Comparison of ENCODE assay signal across 9 mouse cellular contexts in genomic region chr4:118260551-118261267, GRCm38 (mm10). TPM values are rescaled to one million over a fixed set of nuclear protein-coding genes. Genes with fewer than 3 reads are reported as not detected.
DNase-seq lines count a peak whose midpoint lies in the region; ATAC-seq lines count a peak whose summit lies in the region.
"Had no signal": no experiment of that assay in that cellular context is flagged by ENCODE, and none has a peak within 500 bp of the region (broad histone marks: within the 10 kb centered on the region; RNA-seq: fewer than 3 reads in every experiment).

No protein-coding gene starts in this region.

- H3K27ac ChIP-seq in intestine, embryonic 15.5 days = peak overlapping the region; percentile 46

- peak overlapping the region; percentile 84 for H3K4me2 ChIP-seq in intestine, embryonic 15.5 days (replicated peaks)

- peaks cover 9% of the 10 kb centered on the region for H3K36me3 ChIP-seq in intestine, embryonic 15.5 days
- H3K36me3 ChIP-seq: G1E had no signal

- H3K4me1 ChIP-seq in intestine, embryonic 15.5 days (replicated peaks) = peaks cover 69% of the 10 kb centered on the region

- ATAC-seq in intestine, embryonic 15.5 days = peak; percentile 85

- no peaks in the 10 kb centered on the region for H3K27me3 ChIP-seq in intestine, embryonic 15.5 days (replicated peaks)

- WGBS in intestine, embryonic 15.5 days = 2% methylated on average over 39 of the region's 39 CpGs

- H3K9ac ChIP-seq in intestine, embryonic 15.5 days = peak overlapping the region; percentile 18

- intact Hi-C loops in left cerebral cortex, postnatal 14 days (cut with DNase I) = no loop called here

- peak overlapping the region; percentile 41 for H3K4me3 ChIP-seq in intestine, embryonic 15.5 days (replicated peaks)

- H3K9me3 ChIP-seq in intestine, embryonic 15.5 days = no peaks in the 10 kb centered on the region
- H3K9me3 ChIP-seq: G1E had no signal

- peak; percentile 59 for DNase-seq in layer of hippocampus, adult 11-12 months (ENCODE audit: low spot score)
- DNase-seq in layer of hippocampus, adult 9-10 months (ENCODE audit: low spot score) = no peak
- DNase-seq in cerebellum, adult 9-11 months = peak; percentile 64
- DNase-seq in frontal cortex, postnatal 36 days (ENCODE audit: low spot score in 2 of 2) = peak; percentile 57 to 60
- peak; percentile 62 to 68 for DNase-seq in left cerebral cortex, postnatal 14 days (ENCODE audit: low spot score in 2 of 2)
- DNase-seq in mesoderm, embryonic 11.5 days (ENCODE audit: low read depth, low spot score) = peak; percentile 69
- peak; percentile 81 for DNase-seq in right cerebral cortex, postnatal 4 days

RNA-seq across cellular contexts. Expression of gene Ptprf, which starts 30.5 kb away (rescaled TPM):
- polyA plus RNA-seq in intestine, embryonic 15.5 days (2015; fragmentation: Nextera tagmentation; extraction: Ambion mirVana) = 57.7 and 62.4 TPM in 2 replicates
- 100 to 1,000 TPM; 168 to 174 TPM for total RNA-seq in left cerebral cortex, postnatal 14 days (2021)
- polyA plus RNA-seq: G1E had no signal
